In the genomic region with DNA sequence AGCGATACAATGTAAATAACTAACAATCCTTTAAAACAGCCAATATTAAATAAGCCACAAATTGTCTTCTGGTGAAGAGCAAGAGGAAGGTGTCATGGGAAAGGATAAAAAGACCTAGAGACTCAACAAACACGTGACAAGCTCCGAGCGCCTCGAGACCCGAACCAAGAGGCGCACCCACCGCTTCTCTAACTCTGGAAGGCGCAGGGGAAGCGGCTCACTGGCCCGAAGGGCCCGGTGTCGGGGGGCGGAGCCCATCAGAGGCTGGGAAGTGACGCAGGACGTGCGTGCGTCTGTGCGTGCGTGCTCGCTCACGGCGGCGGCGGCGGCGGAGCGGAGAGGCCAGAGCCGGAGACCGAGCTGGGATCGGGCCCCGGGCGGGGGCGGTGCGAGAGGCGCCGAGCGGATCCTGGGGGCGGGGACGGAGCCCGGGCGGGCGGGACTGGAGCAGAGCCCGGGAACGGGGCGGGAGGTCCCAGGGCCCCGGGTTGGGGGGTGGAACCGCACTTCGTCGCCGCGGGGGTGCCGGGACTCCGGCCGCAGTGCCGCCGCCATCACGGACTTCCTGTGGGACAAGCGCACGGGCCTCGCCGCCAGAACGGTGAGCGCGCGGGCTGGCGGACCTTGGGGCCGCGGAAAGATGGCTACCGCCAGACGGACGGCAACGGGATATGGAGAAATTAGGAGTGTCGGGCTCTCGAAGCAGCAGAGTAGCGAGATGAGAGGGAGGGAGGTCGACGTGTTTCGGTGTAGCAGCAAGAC, we compare ENCODE assay signal across 8 mouse cellular contexts. TPM values are rescaled to one million over a fixed set of nuclear protein-coding genes. Genes with fewer than 3 reads are reported as not detected.
DNase-seq lines count a peak whose midpoint lies in the region; ATAC-seq and TF ChIP-seq lines count a peak whose summit lies in the region.

A gene (plus strand): TSS at position 290 of the 762 bp plus-strand sequence.

- TF ChIP-seq POLR2A in bone marrow macrophage, adult 2 months (IDR thresholded peaks at IDR 0.05; ENCODE audit: borderline replicate concordance, low read depth, low read length): no peak
- peak; percentile 90 for TF ChIP-seq POLR2A in embryonic fibroblast, embryonic 13.5 days (IDR thresholded peaks at IDR 0.05; ENCODE audit: low read depth, low read length)
- TF ChIP-seq POLR2A in liver, adult 2 months (IDR thresholded peaks at IDR 0.05; ENCODE audit: extremely low read depth, insufficient read depth, low read length): peak; percentile 80
- TF ChIP-seq POLR2A in myocyte (IDR thresholded peaks at IDR 0.05; ENCODE audit: insufficient read length, low read depth): peak; percentile 82

- under 1% methylated on average over 78 of the region's 79 CpGs for WGBS in heart, embryonic 10.5 days
- WGBS in kidney, embryonic 16.5 days: under 1% methylated on average over 63 of the region's 79 CpGs
- under 1% methylated on average over 71 of the region's 79 CpGs for WGBS in liver, adult 2 months

- DNase-seq in A20 (ENCODE audit: low read depth, low spot score): peak; percentile 96
- DNase-seq in heart, embryonic 10.5 days (ENCODE audit: low spot score): peak; percentile 97
- peak; percentile 77 for DNase-seq in liver, adult 2 months (ENCODE audit: extremely low read depth, low read depth, low spot score)
- DNase-seq in splenic B cell, adult 2 months (ENCODE audit: low read depth, low spot score): peak; percentile 93

- peak within 1 kb of the TSS; percentile 96 for H3K9ac ChIP-seq in kidney, embryonic 16.5 days (replicated peaks; ENCODE audit: low read length)
- H3K9ac ChIP-seq in liver, adult 2 months (ENCODE audit: low read depth, low read length): peak within 1 kb of the TSS; percentile 89

- H3K27me3 ChIP-seq in heart, embryonic 10.5 days (ENCODE audit: insufficient read depth, poor library complexity, severe bottlenecking): peaks cover 4% of the 10 kb centered on the region; the same call in 1 of the 2 replicates
- H3K27me3 ChIP-seq in kidney, embryonic 16.5 days (ENCODE audit: insufficient read depth, low read length): no peaks in the 10 kb centered on the region
- H3K27me3 ChIP-seq in liver, adult 2 months (ENCODE audit: control insufficient read depth, insufficient read depth, low read length): no peaks in the 10 kb centered on the region
- H3K27me3 ChIP-seq in myocyte (ENCODE audit: control insufficient read depth, insufficient read depth, insufficient read length): peaks cover 3% of the 10 kb centered on the region
- no peaks in the 10 kb centered on the region for H3K27me3 ChIP-seq in splenic B cell, adult 2 months (ENCODE audit: control insufficient read depth, insufficient read depth, low read length, poor library complexity, severe bottlenecking)

- H3K79me2 ChIP-seq in liver, adult 2 months (ENCODE audit: control insufficient read depth, insufficient read depth, low read length): peaks cover 3% of the 10 kb centered on the region; the same call in 1 of the 2 replicates
- peaks cover 21% of the 10 kb centered on the region for H3K79me2 ChIP-seq in myocyte (ENCODE audit: control insufficient read depth, insufficient read depth)

- peak; percentile 97 for ATAC-seq in kidney, embryonic 16.5 days (ENCODE audit: low FRiP score, low TSS enrichment)

- H3ac ChIP-seq in myocyte (ENCODE audit: control insufficient read depth, insufficient read length): peak within 1 kb of the TSS; percentile 47

- no peaks in the 10 kb centered on the region for H3K9me3 ChIP-seq in heart, embryonic 10.5 days
- no peaks in the 10 kb centered on the region for H3K9me3 ChIP-seq in kidney, embryonic 16.5 days (ENCODE audit: low read length)

- peak within 1 kb of the TSS; percentile 92 for H3K4me3 ChIP-seq in bone marrow macrophage, adult 2 months (ENCODE audit: insufficient read depth, low read length)
- peak within 1 kb of the TSS; percentile 86 for H3K4me3 ChIP-seq in embryonic fibroblast, embryonic 13.5 days (ENCODE audit: insufficient read depth, low read length)
- H3K4me3 ChIP-seq in heart, embryonic 10.5 days: peak within 1 kb of the TSS; percentile 96
- H3K4me3 ChIP-seq in kidney, embryonic 16.5 days (ENCODE audit: low read length): peak within 1 kb of the TSS; percentile 91
- peak within 1 kb of the TSS; percentile 69 for H3K4me3 ChIP-seq in liver, adult 2 months (ENCODE audit: insufficient read depth, low read depth, low read length)
- peak within 1 kb of the TSS; percentile 71 for H3K4me3 ChIP-seq in myocyte

- TF ChIP-seq CTCF in bone marrow macrophage, adult 2 months (IDR thresholded peaks at IDR 0.05; ENCODE audit: low read depth, low read length): no peak
- TF ChIP-seq CTCF in embryonic fibroblast, embryonic 13.5 days (IDR thresholded peaks at IDR 0.05; ENCODE audit: borderline replicate concordance, insufficient read depth, low read length): no peak
- TF ChIP-seq CTCF in liver, adult 2 months (IDR thresholded peaks at IDR 0.05; ENCODE audit: low read depth, low read length): no peak

- H3K27ac ChIP-seq in bone marrow macrophage, adult 2 months (ENCODE audit: insufficient read depth, low read depth, low read length): peak within 1 kb of the TSS; percentile 83
- H3K27ac ChIP-seq in embryonic fibroblast, embryonic 13.5 days (ENCODE audit: insufficient read depth, low read length): peak within 1 kb of the TSS; percentile 91
- peak within 1 kb of the TSS; percentile 99 for H3K27ac ChIP-seq in heart, embryonic 10.5 days
- peak within 1 kb of the TSS; percentile 98 for H3K27ac ChIP-seq in kidney, embryonic 16.5 days (ENCODE audit: low read length)
- peak within 1 kb of the TSS; percentile 54 for H3K27ac ChIP-seq in liver, adult 2 months (replicated peaks; ENCODE audit: insufficient read depth, low read depth, low read length)

- peaks cover 16% of the 10 kb centered on the region for H3K4me1 ChIP-seq in bone marrow macrophage, adult 2 months (ENCODE audit: control insufficient read depth, insufficient read depth, low read length)
- H3K4me1 ChIP-seq in embryonic fibroblast, embryonic 13.5 days (ENCODE audit: control insufficient read depth, insufficient read depth, low read length): peaks cover 4% of the 10 kb centered on the region; the same call in 1 of the 2 replicates
- H3K4me1 ChIP-seq in heart, embryonic 10.5 days: peaks cover 28% of the 10 kb centered on the region
- peaks cover 26% of the 10 kb centered on the region for H3K4me1 ChIP-seq in kidney, embryonic 16.5 days (ENCODE audit: insufficient read depth, low read length)
- peaks cover 15% of the 10 kb centered on the region for H3K4me1 ChIP-seq in liver, adult 2 months (ENCODE audit: control insufficient read depth, insufficient read depth, low read length)

- peak within 1 kb of the TSS; percentile 65 for H3K4me2 ChIP-seq in kidney, embryonic 16.5 days (replicated peaks; ENCODE audit: low read depth, low read length)
- H3K4me2 ChIP-seq in myocyte (ENCODE audit: low read depth): peak within 1 kb of the TSS; percentile 97

- H3K36me3 ChIP-seq in heart, embryonic 10.5 days: peaks cover 28% of the 10 kb centered on the region
- H3K36me3 ChIP-seq in kidney, embryonic 16.5 days (ENCODE audit: insufficient read depth, low read length): peaks cover 26% of the 10 kb centered on the region
- peaks cover 22% of the 10 kb centered on the region for H3K36me3 ChIP-seq in liver, adult 2 months (ENCODE audit: control insufficient read depth, insufficient read depth, low read length)
- peaks cover 21% of the 10 kb centered on the region for H3K36me3 ChIP-seq in myocyte (ENCODE audit: control insufficient read depth, insufficient read depth)
- peaks cover 9% of the 10 kb centered on the region for H3K36me3 ChIP-seq in splenic B cell, adult 2 months (ENCODE audit: control insufficient read depth, insufficient read depth, low read length, poor library complexity, severe bottlenecking)

TF ChIP-seq in myocyte, 11 proteins besides CTCF, POLR2A, EP300 and RAD21:
- no peak for TF ChIP-seq CEBPB (IDR thresholded peaks at IDR 0.05; ENCODE audit: insufficient read depth, poor library complexity, severe bottlenecking)
- TF ChIP-seq E2F4 (IDR thresholded peaks at IDR 0.05; ENCODE audit: insufficient read depth): no peak
- no peak for TF ChIP-seq SRF (IDR thresholded peaks at IDR 0.05; ENCODE audit: control insufficient read depth, insufficient read length, low read depth)
- peak; percentile 76 for TF ChIP-seq POLR2AphosphoS2 (IDR thresholded peaks at IDR 0.05; ENCODE audit: insufficient read length, low read depth)
- TF ChIP-seq REST (IDR thresholded peaks at IDR 0.05; ENCODE audit: insufficient read depth, insufficient read length): no peak
- TF ChIP-seq TCF3 (IDR thresholded peaks at IDR 0.05; ENCODE audit: insufficient read length, low read depth): no peak
- no peak for TF ChIP-seq TCF12 (IDR thresholded peaks at IDR 0.05; ENCODE audit: insufficient read depth, poor library complexity, severe bottlenecking)
- TF ChIP-seq USF1 (IDR thresholded peaks at IDR 0.05; ENCODE audit: low read depth): peak; percentile 46
- TF ChIP-seq MYOG (IDR thresholded peaks at IDR 0.05; ENCODE audit: control insufficient read depth in 1 of 3, insufficient read depth in 1 of 3, insufficient read length in 2 of 3, low read depth in 2 of 3): peak in 1 of 3 experiments; percentile 4
- no peak for TF ChIP-seq MYOD1 (IDR thresholded peaks at IDR 0.05; ENCODE audit: control insufficient read depth in 1 of 3, insufficient read length in 2 of 3, low read depth in 2 of 3)
- TF ChIP-seq MAX (IDR thresholded peaks at IDR 0.05; ENCODE audit: low read depth): no peak

RNA-seq across cellular contexts. Expression of the gene that starts here (rescaled TPM):
- 52.5 and 61.4 TPM in 2 replicates for polyA plus RNA-seq in bone marrow macrophage, adult 2 months (2012; ENCODE audit: insufficient read depth, insufficient read length, missing spikeins)
- 45.3 and 57.5 TPM in 2 replicates for polyA plus RNA-seq in embryonic fibroblast, embryonic 13.5 days (2011; ENCODE audit: insufficient read length, low read depth, missing spikeins)
- polyA plus RNA-seq in heart, embryonic 10.5 days (2016; fragmentation: Nextera tagmentation; extraction: Ambion mirVana): 18.4 and 32.2 TPM in 2 replicates
- polyA plus RNA-seq in kidney, embryonic 16.5 days (2015; fragmentation: Nextera tagmentation; extraction: Ambion mirVana): 29.1 and 30.6 TPM in 2 replicates
- 7.4 and 9.3 TPM in 2 replicates for total RNA-seq in liver, adult 2 months (2014; rRNA removed)
- 14.6 and 23.9 TPM in 2 replicates for polyA plus RNA-seq in liver, adult 2 months (2012; rRNA removed)
- polyA plus RNA-seq in myocyte (2012; fragmentation: generic; extraction: Trizol): 22.2 TPM

Comparison
In these comparisons a context has a peak if more than half of its experiments do, and no peak if none do; other contexts are left out.
1. Peak in every context shown above with its lines: DNase-seq, ATAC-seq, H3K4me3 ChIP-seq and H3K27ac ChIP-seq.